Mouse (Mus musculus) left cerebral cortex, adult 8-10 months (tissue): ENCODE results near the gene 9530003J23Rik. TPM values are rescaled to one million over a fixed set of nuclear protein-coding genes. Genes with fewer than 3 reads are reported as not detected.
"Not testable (repeated sequence)": the region's sequence is repeated elsewhere in the genome, so short reads cannot be mapped to it uniquely, and the experiment has no call there.

Source experiments
- DNase-seq, 2 experiments: peaks; one replicate each; pipeline ENCODE4 v3.0.0; 2022; ENCODE audit warnings: low spot score in 2 of 2
- total RNA-seq, 4 experiments: library from RNA; stranded (reverse); gene quantifications; 2 replicates each; pipeline ENCODE4 v1.2.4; 2022

9530003J23Rik gene
- total RNA-seq, 4 experiments from 2014 or later: not detected

DNA sequence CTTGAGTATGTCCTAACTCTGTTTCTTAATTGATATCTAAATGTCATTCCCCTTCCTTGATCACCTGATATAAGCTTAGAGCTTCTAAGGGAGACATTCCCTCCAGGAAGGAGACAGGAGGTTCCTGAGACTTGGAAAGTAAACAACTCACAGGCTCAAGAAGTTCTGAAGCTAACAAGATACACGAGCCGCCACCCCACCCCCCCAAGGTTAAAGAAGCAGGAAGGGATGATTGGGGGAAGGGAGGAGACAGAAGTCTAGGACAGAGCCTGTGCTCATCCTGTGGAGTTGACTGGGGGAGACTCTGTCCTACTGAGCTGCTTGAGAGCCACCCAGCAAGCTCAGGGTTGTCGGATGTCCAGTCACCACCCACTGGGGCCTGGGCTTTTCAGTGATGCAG is 12.5 kb downstream of the 9530003J23Rik start:
- no peak for DNase-seq

DNA sequence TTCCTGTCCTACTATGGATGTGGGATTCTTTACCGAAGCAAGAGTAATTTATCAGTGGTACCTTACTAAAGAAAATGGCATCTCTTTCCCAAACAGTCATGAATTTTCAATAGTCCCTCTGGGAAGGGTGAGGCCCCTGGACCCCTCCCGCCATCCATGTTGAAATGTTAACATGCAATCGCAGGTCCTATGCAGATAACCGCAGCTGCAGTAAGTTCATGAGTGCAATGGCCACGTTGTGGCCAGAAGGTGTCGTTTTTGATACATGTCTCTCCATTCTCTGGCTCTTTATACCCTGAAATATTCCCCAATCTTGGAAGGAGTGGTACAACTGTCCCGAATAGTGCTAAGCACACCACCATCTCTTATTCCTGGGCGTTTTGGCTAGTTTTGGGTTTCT is 13.4 kb downstream of the 9530003J23Rik start:
- no peak for DNase-seq

DNA sequence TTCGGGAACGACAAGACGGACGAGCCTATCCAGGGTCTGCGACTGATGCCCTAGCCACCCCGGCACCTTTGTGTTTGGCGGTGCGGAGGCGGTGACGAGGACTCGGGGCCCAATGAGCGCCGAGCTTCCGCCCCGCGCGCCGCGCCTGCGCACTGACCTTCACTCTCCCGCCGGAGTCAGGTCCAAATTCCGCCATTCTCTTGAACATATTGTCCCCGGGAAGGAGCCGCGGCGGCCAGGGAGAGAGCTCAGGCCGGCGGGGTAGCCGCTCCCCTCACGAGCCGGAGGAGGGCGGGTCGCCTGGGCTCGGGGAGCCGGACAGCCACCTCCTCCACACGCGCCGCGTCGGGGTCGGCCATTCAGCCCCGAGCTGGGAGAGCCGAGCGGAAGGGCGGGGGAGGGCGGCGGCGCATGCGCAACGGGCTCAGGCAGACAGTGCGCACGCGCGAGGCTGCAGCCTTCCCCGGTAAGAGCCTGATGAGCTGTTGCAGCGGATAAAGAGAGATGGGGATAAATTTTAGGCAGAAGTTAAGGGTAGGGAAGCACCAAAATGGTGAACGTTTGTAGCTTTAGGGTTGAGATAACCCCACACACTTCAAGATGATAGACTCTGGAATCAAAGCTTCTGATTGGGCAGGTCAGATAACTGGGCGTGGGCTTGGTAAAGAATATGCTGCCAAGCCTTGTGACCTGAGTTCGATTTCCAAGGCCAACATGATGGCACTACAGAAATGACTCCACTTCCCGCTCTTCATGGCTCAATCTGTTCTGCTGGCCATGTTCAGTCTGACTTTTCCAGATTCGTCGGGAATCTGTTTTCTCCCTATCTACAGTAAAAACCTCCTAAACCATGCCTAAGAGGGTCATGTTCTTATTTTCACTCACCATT is 14.2 kb downstream of the 9530003J23Rik start, which contains the start of gene Yeats4:
Gene Yeats4 (minus strand): TSS at position 406 of the 889 bp plus-strand sequence.
- DNase-seq: peak; percentile 92 to 98

DNA sequence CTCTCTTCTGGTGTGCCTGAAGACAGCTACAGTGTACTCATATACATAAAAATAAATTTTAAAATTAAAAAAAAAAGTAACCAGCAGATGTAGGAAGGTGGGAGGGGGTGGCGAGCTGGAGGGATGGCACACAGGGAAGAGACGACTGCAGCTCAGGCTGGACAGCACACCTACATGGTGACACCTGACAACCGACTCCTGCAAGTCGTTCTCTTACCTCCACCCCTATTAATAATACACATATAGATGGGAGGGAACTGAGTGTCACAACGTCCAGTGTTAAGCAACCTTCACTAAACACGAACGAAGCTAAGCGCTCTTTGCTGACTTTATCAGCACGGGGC is 14.8 kb downstream of the 9530003J23Rik start:
- DNase-seq: no peak

DNA sequence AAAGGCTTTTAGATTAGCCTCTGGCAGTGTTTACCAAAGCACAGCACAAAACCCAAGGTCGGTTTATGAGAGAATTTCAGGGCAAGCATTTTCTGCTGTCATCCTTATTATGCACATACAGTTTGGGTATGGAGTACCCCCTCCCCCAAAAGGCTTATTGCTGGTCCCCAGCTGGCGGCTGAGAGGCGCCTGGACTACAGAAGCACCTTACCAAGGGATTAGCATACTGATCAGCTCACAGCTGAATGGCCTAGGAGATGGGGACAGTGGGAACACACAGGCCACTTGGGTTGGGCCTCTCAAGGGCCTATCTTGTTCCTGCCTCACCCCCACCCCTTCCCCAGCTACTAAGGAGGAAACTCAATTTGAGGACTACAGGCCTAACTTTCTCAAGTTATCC is 15.7 kb downstream of the 9530003J23Rik start:
- DNase-seq: no peak

DNA sequence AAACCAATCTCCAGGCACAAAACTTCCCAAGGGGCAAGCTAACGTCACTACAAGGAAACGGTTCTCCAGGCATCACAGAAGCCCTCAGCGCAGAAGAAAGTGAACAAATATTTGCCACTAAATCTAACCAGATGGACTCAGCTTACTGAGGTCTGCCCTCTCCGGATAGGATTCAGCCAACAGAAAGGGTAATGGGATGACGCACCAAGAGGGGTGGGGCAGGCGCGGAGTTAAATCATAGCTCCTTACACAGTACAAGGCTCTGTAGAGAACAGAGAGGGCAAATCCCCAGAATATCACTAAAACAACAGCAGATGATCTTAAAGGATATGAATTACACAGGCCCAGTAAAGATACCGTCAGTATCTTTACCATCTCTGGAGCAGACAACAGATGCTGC is 20.2 kb downstream of the 9530003J23Rik start:
- no peak for DNase-seq

DNA sequence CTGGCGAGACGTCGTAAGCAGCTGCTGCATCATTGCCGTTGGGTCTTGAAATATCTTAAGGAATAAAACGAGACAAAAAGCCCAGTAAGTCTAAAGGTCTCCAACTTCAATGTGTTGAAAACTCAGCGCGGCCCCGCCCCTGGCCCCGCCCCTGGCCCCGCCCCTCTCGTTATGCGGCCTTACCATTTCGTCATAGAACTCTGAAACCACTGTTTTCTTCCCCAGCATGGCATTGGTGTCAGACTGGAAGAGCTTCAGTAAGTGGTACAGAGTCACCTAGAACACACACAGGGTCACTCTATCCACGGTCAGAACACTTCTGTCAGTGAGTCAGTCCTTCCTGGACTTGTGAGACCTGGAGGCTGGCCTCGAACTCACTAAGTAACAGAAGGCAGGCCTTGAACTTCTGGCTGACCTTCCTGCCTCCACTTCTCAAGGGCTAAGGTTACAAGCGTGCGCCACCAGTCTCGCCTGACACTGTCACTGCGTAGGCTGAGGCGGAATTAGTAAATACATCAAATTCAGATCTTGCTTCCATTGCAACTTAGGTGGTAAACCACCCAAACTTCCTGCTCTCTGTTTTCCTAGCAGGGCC is 21.2 kb downstream of the 9530003J23Rik start:
- no peak for DNase-seq

DNA sequence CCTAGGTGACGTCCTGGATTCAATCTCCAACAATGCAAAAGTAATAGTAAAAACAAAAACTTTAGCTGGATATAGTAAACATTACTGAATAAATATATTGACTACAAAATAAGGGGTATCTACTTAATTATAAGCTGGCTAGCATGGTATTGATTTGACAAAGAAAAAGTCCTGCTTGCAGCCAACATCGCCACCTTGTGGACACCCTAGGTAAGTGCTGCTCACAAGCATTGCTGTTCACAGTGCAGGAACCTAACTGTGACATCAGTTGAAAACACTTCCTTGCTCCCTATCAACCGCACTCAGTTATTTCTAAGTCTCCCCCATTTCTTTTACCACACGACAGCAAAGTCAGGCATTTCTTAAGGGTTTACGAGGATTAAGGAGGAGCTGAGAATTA is 21.7 kb downstream of the 9530003J23Rik start:
- no peak for DNase-seq

DNA sequence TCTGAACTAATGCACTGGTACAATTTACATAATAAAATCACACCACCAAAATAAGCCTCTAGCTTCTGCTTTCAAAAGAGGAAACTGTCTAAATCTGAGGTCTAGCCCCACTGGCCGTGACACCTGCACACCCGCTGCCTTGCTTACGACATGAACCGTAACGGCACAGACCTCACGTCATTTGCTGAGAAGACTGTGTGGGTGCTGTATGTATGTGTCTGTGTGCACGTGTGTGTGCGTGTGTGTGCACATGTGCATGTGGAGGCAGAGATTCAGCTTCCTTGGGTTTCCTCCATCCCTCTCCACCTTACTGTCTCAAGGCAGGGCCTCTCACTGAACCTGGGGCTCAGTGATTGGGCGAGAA is 22.4 kb downstream of the 9530003J23Rik start:
- no peak for DNase-seq

DNA sequence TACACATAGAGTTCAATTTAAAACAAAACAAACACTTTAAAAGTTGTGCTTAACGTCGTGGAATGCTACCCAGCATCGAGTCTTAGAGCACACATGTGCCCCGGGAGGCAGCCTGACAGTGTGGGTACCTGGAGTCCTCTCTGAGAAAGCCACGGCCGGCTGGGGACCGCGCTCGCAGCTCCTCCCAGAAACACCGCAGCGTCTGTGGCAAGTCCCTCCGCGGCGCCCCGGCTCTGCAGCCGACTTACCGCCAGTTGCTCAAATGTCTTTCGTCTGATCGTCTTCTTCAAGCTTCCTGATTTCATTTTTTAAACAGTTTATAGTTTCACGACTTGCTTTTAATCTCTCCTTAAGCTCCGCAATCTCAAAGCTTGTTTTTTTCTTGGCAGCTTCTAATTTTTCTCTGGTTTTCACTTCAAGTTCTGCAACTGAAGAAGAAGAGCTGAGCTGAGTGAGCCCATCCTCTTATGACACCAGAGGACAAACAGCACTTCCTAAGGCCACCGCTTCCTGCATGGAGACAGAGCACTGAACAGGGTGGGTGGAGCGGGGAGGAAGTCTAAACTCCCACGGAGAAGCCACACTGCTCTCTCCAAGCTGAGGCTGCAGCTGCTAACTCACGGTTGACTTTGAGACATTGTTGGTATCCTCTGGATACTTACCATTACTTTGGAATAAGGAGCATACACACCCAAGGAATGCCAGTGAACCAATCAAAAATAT is 22.9 kb downstream of the 9530003J23Rik start:
- DNase-seq: no peak

DNA sequence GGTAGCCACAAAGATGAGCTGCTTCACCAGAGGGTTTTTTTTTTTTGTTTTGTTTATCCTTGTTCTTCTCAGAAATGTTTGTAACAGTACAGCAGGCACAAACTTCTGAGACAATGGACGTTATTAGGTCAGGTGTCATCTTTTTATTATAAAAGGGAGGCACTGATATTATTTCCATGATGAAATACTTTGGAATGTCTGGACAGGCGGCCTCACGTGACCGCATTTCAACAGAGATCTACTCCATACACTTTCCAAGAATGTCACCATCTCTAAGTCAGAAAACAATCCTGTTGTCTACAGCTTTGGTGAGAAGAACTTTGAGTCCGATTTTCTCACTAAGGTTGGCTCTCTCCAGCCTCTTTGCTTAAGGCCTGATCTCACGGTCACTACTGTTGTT is 27.5 kb downstream of the 9530003J23Rik start:
- no peak for DNase-seq

DNA sequence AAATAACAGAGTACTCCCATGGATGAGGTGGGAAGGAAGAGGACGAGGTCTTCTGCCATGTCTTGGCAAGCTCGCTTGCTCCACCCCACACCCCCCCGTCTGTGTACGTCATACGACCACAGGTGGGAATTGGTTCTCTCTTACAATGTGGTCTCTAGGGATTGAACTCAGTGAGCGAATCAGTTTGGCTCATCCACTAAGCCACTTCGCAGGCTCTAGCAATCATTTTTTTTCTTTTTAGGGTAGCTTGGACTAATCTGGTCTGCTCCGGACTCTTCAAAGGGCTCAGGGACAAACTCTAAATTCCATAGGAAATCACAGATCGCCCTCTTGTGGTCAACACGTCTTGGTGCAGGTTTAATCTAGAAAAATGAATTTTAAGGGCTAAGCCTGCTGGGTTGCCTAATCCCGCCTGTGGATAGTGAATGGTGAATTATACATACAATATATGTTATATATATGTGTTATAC is 29.0 kb downstream of the 9530003J23Rik start:
- no peak for DNase-seq

DNA sequence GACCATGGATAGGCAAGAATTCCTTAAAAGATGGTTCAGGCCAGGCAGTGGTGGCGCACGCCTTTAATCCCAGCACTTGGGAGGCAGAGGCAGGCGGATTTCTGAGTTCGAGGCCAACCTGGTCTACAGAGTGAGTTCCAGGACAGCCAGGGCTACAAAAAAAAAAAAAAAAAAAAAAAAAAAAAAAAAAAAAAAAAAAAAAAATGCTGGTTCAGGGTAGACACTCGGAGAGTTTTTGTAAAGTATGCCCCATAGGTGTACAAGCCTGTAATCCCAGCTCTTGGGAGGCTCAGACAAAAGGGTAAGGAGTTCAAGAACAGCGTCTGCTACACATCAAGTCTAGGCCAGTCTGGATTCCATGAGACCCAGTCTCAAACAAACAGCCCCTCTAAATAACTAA is 29.7 kb downstream of the 9530003J23Rik start:
- not testable (repeated sequence) for DNase-seq

DNA sequence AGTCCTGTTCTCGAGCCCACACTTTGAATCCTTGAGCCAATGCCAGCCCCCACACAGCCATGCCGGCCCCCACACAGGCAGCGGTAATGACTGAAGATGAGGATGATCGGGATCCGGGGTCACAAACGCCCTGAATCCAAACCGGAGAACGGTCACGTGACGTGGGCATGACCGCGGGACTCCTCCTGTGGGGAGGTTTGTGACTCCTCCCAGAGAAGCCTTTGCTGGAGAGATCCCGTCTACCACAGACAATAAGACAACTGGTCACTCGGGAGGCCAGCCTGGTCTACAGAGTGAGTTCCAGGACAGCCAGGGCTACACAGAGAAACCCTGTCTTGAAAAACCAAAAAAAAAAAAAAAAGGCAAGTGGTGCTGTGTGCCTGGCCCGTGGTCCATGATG is 30.3 kb downstream of the 9530003J23Rik start:
- no peak for DNase-seq

DNA sequence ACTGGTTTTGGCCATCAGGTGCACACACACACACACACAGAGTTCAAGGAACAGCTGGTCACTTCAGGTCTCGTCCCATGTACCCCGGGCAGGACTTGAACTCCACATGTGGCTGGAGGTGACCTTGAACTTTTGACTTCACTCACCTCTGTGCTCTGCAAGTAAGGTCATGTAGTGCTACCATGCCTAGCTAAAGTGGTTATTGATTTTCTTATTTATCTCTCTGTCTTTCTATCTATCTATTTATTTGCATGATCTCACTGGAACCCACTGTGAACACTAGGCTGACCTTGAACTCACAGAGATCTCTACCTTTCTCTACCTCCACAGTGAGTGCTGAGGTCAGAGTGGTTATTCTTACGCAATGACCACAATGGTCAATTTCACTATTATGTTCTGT is 32.4 kb downstream of the 9530003J23Rik start:
- DNase-seq: no peak

DNA sequence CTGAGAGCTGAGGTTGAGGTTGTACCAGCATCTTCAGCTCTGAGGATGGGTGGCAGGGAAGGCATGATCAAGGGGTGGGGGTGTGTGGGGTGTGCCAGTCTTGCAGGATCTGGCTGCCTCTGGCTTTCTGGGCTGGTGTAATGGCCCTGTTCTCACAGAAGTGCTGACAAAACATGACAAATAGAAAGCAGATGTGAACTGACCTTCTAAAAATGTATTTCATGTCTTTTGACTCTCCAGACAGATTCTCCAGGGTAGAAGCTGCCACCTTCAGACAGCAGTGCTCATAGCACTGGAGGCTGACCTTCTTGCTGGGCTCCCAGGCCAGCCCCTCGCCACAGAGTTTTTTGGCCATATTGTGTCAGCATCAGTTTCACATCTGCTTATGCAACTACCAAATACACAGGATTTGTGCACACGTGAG is 34.9 kb downstream of the 9530003J23Rik start:
- DNase-seq: no peak

DNA sequence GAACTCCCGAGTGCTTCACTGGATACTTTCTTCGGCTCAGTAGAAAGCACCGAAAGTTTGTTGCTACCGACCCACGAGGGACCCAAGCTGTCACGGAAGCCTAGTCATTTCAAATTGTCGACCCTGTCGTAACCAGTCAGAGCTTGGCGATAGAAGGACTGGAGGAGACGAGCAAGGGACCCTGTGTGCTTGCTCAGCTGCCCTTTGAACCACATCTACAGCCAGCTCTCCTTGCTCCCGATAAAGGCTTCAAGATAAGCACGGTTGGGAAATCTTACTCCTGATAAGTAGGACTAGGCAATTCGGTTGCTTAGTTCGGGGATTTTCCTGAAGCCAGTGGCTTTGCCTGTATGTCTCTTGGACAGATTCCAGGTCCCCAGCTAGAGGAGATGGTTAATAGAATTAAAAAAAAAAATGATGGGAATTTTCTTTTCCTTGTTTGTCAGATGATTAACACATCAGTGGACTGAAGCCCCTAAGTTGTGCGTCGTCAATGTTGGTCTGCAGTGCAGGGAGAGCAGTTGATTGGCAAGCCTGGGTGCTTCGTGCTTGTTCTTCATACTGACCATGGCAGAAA is 35.4 kb downstream of the 9530003J23Rik start:
- no peak for DNase-seq

DNA sequence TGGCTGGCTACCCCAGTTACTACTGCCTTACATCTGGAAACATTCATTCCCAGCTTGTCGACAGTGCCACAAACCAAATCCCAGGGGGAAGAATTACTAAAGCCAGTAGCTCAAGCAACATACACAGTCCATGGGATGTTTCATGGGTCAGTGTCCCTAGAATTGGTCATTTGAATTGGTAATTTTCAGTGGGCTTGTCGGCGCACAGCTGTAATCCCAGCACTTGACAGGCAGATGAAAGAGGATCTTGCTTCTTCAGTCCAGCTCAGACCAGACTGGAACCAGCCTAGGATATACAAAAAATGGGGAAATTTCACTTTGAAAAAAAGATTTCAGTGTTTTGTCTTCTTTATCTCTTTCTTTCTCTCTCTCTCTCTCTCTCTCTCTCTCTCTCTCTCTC is 38.8 kb downstream of the 9530003J23Rik start:
- no peak for DNase-seq

DNA sequence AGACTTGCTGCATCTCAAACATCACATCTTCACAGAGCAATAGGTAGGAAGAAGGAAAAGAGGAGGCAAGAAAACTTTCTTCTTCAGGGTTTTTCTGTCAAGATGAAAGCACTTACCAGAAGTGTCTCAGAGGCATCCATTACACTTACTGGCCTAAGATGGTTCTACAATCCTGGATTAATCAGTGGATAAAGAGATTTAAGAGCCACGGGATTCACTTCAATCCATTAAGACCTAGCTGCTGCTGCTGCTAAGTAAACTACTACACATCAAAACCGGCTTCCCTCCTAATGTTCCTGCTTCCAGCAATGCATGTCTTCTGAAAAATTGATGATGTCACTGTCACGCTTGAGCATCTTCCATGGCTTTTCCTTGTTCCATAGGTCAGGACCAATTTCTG is 41.8 kb downstream of the 9530003J23Rik start:
- DNase-seq: no peak

DNA sequence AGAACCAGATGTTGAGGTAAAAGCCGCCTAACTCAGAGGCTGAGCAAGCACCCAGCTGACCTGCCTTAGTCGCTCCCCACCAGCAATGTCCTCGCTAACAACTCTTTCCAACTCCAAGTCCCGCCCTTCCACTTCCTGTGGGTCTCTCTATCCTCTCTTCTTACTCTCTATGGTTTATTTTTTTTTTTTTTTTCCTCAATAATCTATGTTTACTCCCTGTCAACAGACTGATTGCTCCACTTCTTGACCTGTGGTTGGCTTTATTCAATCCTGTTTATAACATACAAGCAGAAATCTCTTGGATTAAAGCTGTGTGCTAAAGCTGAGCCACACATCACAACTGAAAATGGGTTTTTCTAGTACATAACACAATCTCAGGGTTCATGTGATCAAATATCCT is 42.8 kb downstream of the 9530003J23Rik start:
- no peak for DNase-seq

DNA sequence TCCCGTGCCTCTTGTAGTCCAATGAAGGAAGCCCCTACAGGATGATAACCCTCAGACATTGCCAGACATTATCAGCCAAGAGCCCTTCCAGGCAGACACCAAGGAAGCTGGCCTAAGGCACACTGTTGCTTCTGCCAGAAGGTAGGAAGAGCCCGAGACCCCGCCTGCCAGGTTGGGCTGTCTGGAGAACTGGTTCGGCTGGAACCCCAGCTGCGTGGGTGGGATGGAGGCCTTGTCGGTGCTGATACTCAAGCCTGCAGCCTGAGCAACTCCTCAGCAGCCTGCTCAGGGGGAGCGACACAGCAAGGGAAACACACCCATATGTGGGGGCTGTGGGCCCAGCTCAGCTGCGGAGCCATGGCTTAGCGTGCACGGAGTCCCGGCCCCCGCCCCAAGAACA is 43.5 kb downstream of the 9530003J23Rik start:
- no peak for DNase-seq

DNA sequence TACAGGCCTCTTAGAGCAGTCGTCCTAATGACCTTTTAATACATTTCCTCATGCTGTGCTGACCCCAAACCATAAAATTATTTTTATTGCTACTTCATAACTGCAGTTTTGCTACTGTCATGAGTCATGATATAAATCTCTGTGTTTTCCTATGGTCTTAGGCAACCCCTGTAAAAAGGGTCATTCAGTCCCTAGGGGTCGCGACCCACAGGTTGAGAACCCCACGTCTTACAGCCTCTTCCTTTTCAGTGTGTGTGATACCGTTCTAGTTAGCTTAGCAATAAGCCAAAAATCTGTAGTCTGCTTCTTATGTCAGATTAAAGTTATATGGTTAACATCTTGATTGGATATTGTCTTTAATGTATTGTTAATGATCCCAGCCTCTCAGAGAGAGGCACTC is 45.1 kb downstream of the 9530003J23Rik start:
- DNase-seq: no peak
